Mouse (Mus musculus): Measurements from ENCODE around the gene Avil.
A peak's percentile ranks its signal among the peaks of the same experiment; 100 is the strongest.

The Avil gene

DNA sequence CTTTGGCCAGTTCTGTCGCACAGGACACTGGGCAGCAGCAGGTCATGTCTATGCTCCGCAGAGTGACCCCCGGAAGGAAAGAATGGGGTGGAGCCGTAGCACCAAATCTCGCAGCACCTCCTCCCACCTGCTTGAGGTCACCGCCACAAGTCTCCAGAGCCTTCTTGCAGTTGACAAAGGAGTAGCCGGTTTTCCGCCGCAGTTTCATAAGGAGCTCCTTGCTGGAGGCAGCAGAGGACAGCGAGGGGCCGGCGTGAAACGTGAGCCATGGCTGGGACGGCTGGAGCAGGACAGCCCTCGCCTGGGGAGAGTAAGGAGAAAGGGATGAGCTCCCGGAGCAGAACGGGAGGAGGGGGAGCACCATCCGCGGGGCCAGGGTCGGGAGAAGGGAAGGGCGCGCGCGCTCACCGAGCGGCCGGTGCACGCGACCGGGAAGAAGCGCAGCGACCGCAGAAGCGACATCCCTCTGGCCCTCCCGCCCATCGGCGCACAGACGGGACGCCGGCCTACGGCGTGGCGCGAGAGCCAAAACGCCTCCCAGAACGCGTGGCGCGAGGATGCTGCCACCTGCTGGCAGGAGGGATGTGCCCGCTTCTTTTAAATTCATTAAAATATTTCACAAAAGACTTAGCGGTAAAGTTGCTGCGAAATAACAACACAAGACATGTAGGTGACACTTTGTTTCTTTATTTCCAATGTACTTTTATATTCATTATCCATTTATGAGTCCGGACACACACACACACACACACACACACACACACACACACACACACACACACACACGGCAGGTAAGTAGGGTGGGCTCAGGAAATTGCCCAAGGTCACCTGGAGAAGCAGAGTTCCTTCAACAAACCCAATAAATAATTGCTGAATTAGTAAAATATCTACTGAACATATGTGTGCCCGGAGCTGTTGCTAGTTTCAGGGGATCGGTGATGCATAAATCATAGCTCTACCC is 30.1 kb downstream of the Avil start, which contains the start of gene Tsfm:
Tsfm (minus strand) TSS at position 505 of the 961 bp plus-strand sequence.
- peak; percentile 97 for DNase-seq

GRCm38 (mm10) chr10:127033301-127033741 is 32.8 kb downstream of the Avil start:
- DNase-seq, result no peak

GRCm38 (mm10) chr10:127036273-127036672 is 35.8 kb downstream of the Avil start:
- DNase-seq, result no peak

- DNase-seq, result no peak
Measured at GRCm38 (mm10) chr10:127037641-127038040, 37.1 kb downstream of the Avil start.

DNA sequence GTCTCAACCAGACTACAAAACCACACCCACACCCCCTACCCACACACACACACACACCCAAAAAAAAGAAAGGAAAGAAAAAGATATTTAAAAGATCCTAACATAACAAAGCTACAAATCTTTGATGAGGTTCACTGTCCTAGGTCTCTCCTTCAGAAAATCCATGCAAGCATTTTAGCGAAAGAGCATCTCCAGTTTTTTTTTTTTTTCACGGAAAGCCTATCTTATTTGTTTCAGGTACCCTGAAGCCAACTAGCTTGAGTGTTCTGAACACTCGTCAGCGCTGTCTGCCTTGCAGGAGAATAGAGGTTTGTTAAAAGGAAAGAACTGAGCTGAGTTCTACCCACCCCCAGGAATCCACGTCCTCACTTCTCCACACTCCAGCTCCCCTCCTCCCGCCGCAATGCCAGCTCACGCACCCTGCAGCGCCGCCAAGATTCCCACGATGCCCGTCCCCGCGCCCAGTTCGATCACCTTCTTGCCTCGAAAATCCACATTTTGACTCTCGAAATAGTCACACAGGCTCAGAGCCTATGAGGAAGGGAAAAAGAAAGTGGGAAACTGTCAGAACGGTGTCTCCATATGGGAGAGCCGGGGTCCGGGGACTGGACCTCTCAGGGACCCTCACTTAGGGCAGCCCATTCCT is 40.2 kb downstream of the Avil start:
- DNase-seq, result peak; percentile 54 to 55

DNA sequence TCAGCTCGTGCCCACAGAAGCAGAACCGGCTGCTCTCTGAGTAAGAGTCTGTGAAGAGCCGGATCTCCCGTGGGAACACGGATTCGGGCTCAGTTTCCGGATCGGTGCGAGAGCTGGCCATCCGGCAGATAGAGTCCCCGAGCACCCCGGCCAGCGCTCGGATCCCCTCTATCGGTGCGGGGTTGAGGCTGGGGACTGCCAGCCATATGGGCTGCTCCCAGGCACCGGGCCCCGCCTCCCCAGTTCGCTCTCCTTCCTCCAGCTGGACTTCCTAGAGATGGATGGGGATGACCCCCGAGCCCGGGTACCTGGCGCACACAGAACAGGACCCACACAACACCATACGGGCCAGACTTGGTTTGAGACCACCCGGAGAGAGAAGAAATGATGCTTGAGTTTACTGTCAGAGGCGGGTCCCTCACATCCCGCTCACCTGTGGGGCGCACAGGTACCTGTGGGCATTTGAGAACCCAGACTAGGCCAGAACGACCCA is 40.8 kb downstream of the Avil start, which contains the start of the genes Mettl1 and Eef1akmt3:
Mettl1 (plus strand) TSS at position 141 of the 493 bp plus-strand sequence.
Eef1akmt3 (minus strand) TSS at position 240 of the 493 bp plus-strand sequence.
- DNase-seq, result peak; percentile 69 to 70

DNA sequence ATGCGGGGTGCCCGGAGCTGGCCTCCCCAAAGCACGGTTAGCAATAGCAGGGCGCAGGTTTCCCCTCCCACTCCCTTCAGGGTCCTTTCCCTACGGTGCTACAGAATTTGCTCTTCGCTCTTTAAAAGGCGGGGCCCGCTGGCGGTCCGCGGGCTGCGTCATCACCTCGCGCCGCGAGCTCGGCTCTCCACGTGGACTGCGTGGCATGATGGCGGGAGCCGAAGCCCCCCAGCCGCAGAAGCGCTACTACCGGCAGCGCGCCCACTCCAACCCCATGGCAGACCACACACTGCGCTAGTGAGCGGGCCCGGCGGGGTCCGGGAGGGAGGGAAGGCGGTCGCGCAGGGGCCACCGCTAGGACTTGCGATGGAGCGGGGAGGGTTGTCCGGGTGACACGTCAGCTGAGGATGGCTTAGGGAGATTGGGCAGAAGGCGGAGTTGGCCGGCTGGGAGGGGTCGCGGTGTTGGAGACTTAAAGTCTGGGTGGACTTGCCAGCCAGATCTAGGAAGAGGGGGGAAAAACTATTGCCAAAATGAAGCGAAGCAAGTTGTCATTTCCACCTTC is 41.3 kb downstream of the Avil start:
- peak; percentile 96 to 97 for DNase-seq

DNA sequence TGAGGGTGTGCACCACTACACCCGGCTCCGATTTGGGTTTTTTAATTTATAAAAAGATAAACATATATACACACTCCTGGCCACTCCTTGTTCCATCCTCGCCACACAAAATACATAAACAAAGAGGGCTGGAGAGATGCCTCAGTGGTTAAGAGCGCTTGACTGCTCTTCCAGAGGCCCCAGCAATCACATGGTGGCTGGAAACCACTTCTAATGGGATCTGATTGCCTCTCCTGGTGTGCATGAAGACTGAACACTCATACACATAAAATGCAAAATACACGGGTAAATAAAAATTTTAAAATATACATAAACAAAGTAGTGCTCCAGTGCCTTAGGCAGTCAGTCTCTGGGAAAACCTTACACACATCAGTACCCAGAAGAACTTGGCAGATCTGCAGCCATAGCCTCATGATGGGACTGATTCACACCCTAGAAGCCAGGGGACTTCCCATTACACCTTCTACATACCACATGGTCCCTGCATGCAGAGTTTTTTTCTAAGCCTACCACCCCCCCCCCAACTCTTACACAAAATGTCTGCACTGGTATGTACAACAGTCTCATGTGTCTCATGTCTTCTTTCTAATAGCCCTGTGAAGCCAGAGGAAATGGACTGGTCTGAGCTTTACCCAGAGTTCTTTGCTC is 42.1 kb downstream of the Avil start:
- DNase-seq, result no peak

DNA sequence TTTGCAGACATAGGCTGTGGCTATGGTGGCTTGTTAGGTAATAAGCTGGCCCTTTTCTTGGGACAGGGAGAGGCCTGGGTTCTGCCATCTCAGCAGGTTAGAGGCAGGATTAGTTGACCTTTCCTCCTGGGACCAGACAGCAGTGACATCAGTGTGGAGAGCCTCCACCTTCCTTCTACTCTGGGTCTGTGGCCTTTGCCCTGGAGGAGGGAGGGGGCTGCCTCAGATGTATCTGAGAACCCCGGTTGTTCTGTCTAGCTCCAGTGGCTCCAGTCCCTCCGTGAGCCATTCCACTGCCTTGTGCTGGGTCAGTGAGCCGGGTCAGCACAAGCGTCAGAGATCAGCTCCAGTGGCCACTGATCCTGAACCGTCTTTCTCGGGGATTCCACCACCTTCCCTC is 42.7 kb downstream of the Avil start:
- DNase-seq, result no peak

GRCm38 (mm10) chr10:127047954-127048353 is 47.4 kb downstream of the Avil start, which contains the start of gene Cyp27b1:
Gene Cyp27b1 (plus strand): TSS chr10:127048250.
- DNase-seq, result no peak

DNA sequence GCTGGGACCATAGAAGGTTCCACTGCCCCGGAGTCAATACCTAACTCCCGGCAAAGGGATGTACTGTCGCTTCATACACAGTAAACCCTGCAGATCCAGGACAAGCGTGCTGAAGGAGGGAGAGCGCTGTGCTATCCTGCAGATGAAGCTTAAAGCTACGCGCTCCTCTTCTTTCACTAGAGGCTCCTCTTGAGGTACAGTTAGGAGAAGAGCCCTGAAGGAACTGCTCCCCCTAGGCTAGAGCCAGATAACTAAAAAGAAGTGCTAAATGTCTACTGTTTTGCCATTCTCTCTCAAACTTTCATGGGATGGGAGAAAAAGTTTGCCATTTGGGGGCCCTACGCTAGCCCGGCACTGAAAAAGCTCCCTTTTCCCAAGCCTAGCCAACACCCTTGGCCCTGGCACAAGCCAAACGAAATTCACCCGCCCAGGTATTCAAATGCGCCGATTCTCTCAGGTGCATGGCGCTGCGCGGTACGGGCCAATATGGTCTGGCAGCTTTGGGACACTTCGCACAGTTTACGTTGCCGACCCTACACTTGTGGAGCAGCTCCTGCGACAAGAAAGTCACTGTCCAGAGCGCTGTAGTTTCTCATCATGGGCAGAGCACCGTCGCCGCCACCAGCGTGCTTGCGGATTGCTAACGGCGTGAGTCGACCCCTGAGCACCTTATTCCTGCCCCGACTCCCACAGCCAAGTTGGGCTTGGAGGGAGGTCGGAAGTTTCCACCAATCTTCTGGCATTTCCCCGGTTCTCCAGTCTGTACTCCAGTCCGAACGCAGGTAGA is 48.3 kb downstream of the Avil start:
- peak in 1 of 2 experiments; percentile 9 for DNase-seq

- peak in 1 of 2 experiments; percentile 14 for DNase-seq
Measured at GRCm38 (mm10) chr10:127049395-127050118, 49.0 kb downstream of the Avil start.

DNA sequence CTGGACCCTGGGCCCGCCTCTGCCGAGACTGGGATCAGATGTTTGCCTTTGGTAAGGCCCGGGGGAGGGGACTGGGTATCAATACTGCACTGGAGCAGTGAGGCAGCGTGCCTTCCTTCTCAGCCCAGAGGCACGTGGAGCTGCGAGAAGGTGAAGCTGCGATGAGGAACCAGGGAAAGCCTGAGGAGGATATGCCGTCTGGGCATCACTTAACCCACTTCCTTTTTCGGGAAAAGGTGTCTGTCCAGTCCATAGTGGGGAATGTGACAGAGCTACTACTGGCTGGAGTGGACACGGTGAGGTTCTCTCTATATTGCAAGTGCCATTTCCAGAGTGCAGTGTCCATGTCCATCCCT is 49.6 kb downstream of the Avil start:
- DNase-seq, result no peak

GRCm38 (mm10) chr10:127054646-127055045 is 54.1 kb downstream of the Avil start:
- DNase-seq, result peak in 1 of 2 experiments; percentile 48

DNA sequence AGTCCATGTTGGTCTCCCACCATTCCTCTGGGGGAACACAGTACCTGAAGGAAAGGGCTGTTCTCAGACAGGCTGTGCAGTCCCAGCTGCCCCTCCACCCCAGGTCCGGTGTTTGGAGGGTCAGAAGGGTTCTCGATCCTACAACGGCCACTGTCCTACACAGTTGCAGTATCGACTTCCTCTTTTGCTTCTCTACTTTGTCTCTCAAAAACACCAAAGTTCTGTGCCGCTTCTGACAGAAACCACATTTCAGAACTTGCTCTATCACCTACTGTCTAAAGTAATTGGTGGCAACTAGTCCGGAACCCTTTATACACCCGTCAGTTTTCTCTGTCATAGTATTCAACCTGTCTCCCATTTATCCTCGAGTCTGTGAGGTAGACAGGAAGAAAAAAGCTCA is 54.9 kb downstream of the Avil start:
- DNase-seq, result no peak

DNA sequence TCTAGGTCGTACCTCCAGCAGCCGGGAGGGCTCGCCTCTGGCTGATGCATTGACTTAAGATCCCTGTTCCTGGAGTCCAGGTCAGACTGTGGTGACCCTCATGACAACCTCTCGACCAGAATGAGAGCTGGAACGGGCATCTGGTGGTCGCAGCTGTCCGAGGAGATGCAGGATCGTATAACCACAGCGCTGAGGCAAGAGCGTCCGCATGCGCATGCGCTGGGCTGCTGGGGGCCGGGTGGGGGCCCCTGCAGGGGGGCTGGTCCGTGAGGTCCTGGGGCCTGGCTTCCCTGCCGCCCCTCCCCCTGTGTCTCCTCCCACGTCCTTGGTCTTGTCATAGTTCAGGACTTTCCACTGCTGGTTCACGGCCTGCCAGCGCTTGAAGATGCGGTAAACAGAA is 56.0 kb downstream of the Avil start:
- DNase-seq, result no peak

GRCm38 (mm10) chr10:127058161-127058560 is 57.7 kb downstream of the Avil start:
- peak; percentile 92 to 94 for DNase-seq

DNA sequence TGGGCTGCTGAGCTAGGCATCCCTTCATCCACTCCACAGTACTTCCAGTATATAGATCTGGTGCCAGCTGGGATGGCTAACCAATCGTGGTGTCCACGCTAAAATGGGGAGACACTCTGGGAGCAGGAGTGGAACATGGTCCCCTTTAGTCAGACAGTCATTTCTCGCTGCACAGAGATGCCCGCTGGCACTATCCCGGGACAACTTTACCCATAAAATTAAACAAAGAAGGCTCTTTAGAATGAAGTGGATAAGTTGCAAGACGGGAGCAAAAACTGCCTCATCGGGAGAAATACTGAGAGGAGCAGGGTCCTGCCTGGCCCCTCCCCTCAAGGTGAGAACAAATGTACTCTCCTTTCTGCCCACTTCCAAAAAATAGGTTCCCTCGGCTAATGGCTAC is 58.2 kb downstream of the Avil start:
- peak in 1 of 2 experiments; percentile 45 for DNase-seq

GRCm38 (mm10) chr10:127059174-127059967 is 58.9 kb downstream of the Avil start:
- DNase-seq, result peak; percentile 71 to 73

Measured in cerebellum, postnatal 10 days (tissue).